Mouse (Mus musculus) layer of hippocampus, postnatal 36 days (tissue): ENCODE results near the gene Strn4. TPM values are rescaled to one million over a fixed set of nuclear protein-coding genes. Genes with fewer than 3 reads are reported as not detected.

Source experiments
- DNase-seq, 2 experiments: peaks; one replicate each; pipeline ENCODE4 v3.0.0; 2022
- total RNA-seq, 2 experiments: library from RNA; stranded (reverse); gene quantifications; 2 replicates each; pipeline ENCODE4 v1.2.3; 2021

Strn4 gene
- total RNA-seq, 2 experiments from 2014 or later = 288 to 292 TPM

GRCm38 (mm10) chr7:16842645-16843063 is 27.0 kb downstream of the Strn4 start, which contains the start of gene Prkd2:
Prkd2 (plus strand) TSS chr7:16842902.
- DNase-seq = peak; percentile 86 to 89

- no peak for DNase-seq
Measured at GRCm38 (mm10) chr7:16843441-16844171, 27.9 kb downstream of the Strn4 start.

DNA sequence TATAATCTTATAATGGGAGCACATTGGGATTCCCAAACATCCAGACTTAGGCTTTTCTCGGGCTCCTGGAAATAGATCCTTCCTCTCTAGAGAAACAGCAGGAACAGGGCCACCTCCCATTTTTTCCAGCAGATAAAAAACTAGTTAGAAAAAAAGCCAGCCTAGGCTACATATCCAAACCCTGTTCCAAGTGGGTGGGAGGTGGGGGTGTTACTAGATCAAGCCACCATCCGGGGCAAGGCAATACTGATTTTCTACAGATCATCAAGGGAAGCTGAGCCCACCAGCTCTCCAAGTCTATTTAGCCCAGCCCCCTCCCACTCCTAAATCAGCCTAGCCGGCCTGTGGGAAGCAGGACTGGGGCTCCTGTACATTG is 29.0 kb downstream of the Strn4 start:
- no peak for DNase-seq

- no peak for DNase-seq
Measured at GRCm38 (mm10) chr7:16845072-16845819, 29.6 kb downstream of the Strn4 start.

GRCm38 (mm10) chr7:16845820-16846167 is 30.1 kb downstream of the Strn4 start:
- no peak for DNase-seq

DNA sequence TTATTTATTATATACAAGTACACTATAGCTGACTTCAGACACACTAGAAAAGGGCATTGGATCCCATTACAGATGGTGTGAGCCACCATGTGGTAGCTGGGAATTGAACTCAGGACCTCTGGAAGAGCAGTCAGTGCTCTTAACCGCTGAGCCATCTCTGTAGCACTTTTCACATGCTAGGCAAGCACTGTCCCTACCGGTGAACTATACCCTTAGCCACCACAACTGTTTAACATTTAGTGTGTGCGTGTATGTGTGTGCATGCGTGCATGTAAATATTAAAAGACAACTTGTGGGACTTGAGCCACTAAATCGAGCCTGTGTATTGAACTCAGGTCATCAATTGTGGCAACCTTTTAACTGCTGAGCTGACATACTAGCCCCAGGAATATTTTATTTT is 31.1 kb downstream of the Strn4 start:
- no peak for DNase-seq

GRCm38 (mm10) chr7:16847507-16847906 is 31.8 kb downstream of the Strn4 start:
- no peak for DNase-seq

DNA sequence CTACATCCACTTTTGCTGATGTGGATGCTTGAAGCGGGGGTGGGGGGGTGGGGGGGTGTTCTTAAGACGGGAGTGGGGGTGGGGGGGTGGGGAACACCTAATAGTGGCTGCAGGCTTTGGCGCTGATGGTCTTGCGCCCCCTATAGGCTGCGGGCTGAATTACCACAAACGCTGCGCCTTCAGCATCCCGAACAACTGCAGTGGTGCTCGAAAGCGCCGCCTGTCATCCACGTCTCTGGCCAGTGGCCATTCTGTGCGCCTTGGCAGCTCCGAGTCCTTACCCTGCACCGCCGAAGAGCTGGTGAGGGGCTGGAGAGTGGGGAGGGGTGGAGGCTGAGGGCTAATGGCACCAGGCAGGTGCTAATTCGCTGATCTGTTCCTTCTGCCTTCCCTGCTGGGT is 32.9 kb downstream of the Strn4 start:
- DNase-seq = peak; percentile 67 to 70

- DNase-seq = no peak
Measured at GRCm38 (mm10) chr7:16851636-16852035, 35.9 kb downstream of the Strn4 start.

DNA sequence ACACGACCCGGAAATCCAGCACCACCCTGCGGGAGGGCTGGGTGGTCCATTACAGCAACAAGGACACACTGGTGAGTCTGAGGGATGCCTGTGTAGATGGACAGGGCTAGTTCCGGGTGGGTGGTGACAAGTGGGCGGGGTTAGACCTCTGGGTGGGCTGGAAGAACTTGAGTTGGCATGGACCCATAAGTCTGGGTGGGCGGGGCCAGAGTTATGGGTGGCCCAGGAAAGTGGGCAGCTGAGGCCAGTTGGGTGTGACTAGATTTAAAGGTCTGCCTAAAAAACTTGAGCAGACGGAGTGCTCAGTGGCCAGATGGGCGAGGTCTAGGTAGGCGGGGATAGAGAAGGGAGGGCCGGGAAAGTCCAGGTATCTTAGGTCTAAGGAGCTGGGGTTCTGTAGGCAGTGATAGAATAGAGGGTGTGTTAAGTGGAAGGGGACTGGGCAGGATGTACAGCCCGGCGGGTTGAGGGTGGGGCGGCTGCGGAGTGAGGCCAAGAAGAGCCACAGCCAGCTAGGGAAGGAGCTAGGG is 37.7 kb downstream of the Strn4 start:
- no peak for DNase-seq

DNA sequence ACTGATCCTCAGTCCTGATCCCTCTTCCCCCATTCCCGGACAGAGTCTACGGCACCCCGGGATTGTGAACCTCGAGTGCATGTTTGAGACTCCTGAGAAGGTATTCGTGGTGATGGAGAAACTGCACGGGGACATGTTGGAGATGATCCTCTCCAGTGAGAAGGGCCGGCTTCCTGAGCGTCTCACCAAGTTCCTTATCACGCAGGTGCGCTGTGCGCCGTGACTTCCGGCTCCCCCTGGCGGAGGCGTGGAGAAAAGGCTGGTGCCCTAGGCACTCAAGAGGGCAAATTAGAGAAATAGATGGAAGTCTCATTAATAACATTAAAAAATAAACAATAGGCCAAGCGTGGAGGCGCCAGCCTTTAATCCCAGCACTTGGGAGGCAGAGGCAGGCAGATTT is 42.6 kb downstream of the Strn4 start:
- no peak for DNase-seq

- no peak for DNase-seq
Measured at GRCm38 (mm10) chr7:16859902-16860651, 44.4 kb downstream of the Strn4 start.

GRCm38 (mm10) chr7:16867488-16867887 is 51.8 kb downstream of the Strn4 start:
- no peak for DNase-seq

- peak; percentile 92 to 93 for DNase-seq
Measured at GRCm38 (mm10) chr7:16869497-16869896, 53.8 kb downstream of the Strn4 start.

DNA sequence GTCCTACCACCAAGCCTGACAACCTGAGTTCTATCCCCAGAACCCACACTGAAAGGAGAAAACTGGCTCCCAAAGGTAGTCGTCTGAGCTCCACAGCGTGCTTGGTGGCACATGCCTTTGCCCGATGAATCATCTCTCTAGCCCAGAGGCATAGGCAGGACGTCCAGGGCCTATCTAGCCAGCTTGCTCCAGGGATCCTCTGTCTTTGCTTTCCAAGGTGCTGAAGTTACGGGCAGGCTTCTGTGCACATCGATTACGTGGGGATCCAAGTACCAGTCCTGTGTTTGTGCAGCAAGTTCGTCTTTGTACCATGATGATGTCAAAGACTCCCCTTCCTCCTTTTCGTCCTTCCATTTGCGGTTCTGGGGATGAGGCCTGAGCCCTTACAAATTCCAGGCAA is 55.9 kb downstream of the Strn4 start:
- DNase-seq = no peak

- no peak for DNase-seq
Measured at GRCm38 (mm10) chr7:16872478-16872877, 56.8 kb downstream of the Strn4 start.

- no peak for DNase-seq
Measured at GRCm38 (mm10) chr7:16873392-16873791, 57.7 kb downstream of the Strn4 start.

DNA sequence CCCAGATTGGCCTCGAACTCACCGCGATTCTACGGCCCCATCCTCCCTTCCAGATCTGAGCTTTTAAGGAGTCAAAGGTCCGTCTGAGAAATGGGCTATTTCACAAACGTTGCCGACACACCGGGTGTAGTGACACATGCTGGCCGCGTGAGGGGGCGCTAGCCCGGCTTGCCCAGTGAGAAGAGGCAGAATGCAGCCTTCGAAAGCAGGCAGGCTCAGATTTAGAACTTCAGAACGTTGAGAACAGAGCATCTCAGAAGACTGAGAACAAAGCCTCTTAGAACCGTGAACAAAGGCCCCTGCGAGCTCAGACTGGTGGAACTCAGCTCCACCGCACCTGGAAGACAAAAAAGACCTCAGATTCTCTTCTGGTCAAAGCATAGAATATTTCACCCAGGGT is 58.5 kb downstream of the Strn4 start:
- peak; percentile 73 to 75 for DNase-seq

- peak; percentile 100 for DNase-seq
Measured at GRCm38 (mm10) chr7:16874756-16875309, 59.1 kb downstream of the Strn4 start.

DNA sequence AGATGAGACGGTGACA is 59.4 kb downstream of the Strn4 start, which contains the start of gene Dact3:
Gene Dact3 (plus strand): TSS at position 8 of the 16 bp plus-strand sequence.
- DNase-seq = no peak

GRCm38 (mm10) chr7:16875326-16875725 is 59.6 kb downstream of the Strn4 start:
- DNase-seq = no peak

DNA sequence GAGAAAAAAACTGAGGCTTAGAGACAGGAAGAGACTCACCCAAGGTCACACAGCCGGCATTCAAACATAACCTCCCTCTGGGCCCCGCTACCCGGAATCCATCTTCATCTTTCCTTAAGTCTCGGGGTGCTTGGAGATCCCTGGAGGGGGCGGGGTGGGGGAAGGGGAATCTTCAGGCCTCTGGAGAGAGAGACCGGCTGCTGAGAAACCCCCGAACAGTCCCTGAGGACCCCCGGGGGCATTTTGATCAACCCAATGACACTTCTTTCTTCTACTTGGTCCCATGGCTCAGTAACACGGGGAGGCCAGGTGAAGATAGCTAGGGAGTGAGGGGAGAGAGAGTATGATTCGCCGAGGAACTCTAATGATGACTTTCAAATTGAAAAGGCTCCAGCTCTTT is 60.3 kb downstream of the Strn4 start:
- no peak for DNase-seq

- no peak for DNase-seq
Measured at GRCm38 (mm10) chr7:16876608-16877007, 60.9 kb downstream of the Strn4 start.
